Mouse (Mus musculus): ENCODE data around the gene Plekhs1. TPM values are rescaled to one million over a fixed set of nuclear protein-coding genes. Genes with fewer than 3 reads are reported as not detected.

Plekhs1 gene
- polyA plus RNA-seq, 1 experiment = 0.18 TPM

DNA sequence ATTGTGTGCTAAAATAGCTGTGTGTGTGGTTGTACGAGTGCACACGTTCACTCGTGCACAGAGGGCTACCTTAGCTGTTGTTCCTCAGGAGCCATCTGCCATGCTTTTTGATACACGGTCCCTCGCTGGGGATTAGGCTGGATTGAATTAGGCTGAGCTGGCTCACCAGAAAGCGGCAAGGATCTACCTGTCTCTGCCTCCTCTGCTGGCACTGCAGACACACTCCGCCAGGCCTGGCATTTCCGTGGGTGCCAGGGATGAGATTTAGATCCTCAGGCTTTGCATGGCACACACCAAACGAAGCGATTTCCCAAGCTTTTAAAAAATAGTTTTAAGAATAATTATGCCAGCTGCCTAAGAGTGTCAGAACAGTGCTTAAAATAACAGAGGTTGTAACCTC is 10.5 kb downstream of the Plekhs1 start:
- TF ChIP-seq POLR2A (IDR thresholded peaks at IDR 0.05; ENCODE audit: borderline replicate concordance, extremely low read depth, low read depth, low read length) (no peak), CTCF (IDR thresholded peaks at IDR 0.05; ENCODE audit: insufficient read depth, low read length) (no peak)
- peaks cover 2% of the 10 kb centered on the region; the same call in 1 of the 2 replicates for H3K4me1 ChIP-seq (ENCODE audit: control insufficient read depth, insufficient read depth, low read length)
- no peak for DNase-seq
- H3K4me3 ChIP-seq (replicated peaks; ENCODE audit: extremely low read depth, low read depth, low read length) = no peak overlapping the region
- WGBS = 79% methylated on average over 10 of the region's 10 CpGs

DNA sequence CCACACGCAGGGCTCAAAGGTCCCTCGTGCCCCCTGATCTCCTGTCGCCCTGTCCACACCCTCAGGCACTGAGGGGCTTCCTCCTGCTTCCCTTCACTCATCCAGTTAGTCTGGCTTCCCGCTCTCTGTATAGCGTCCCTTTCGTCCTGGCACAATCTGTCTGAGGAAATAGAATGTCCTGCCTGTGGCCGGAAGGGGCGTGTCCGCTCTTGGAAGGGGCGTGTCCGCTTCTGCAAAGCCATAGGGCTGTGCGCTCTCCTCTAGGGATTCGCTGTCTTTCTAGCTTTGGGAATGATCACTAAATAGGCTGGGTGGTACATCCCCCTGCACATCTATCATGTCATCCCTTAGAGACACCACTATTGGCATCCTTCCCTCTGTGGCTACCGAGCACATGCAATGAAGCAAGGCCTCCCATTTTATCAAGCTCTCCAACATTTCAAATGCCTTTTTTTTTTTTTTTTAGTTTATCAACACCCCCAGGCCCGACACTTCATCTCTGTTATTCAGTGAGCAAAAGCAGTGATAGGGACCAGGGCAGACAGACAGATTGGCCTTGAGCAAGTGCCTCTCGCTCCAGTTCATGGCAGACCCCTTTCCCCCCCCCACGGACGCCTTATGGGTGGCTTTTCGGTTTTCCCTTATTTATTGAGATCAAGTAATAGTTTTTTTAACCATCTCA is 13.6 kb downstream of the Plekhs1 start:
- 37% methylated on average over 19 of the region's 19 CpGs for WGBS
- Histone ChIP-seq H3K4me1 (ENCODE audit: control insufficient read depth, insufficient read depth, low read length) (peaks cover 2% of the 10 kb centered on the region; the same call in 1 of the 2 replicates), H3K4me3 (replicated peaks; ENCODE audit: extremely low read depth, low read depth, low read length) (no peak overlapping the region)
- TF ChIP-seq CTCF (IDR thresholded peaks at IDR 0.05; ENCODE audit: insufficient read depth, low read length) (no peak), POLR2A (IDR thresholded peaks at IDR 0.05; ENCODE audit: borderline replicate concordance, extremely low read depth, low read depth, low read length) (no peak)
- DNase-seq = no peak

DNA sequence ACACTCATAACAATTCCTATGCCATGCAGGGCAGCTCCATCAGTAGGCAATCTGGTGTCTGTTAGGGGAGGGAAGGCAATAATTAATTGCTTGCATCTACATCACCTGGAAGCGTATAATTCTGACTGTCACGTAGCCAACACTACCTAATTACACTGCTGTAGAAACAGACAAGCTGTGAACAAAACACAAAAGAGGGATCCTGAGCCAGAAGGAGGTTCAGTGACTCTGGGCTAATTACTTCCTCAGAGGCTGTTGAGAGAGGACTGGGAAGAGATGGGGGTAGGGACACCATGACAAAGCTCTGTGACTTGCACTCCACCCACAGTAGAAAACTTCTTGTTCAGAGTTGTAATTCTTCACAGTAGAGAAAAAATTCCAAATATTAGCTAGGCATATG is 15.1 kb downstream of the Plekhs1 start:
- DNase-seq = no peak
- H3K4me3 ChIP-seq (replicated peaks; ENCODE audit: extremely low read depth, low read depth, low read length) = no peak overlapping the region
- TF ChIP-seq CTCF (IDR thresholded peaks at IDR 0.05; ENCODE audit: insufficient read depth, low read length) (no peak), POLR2A (IDR thresholded peaks at IDR 0.05; ENCODE audit: borderline replicate concordance, extremely low read depth, low read depth, low read length) (no peak)
- peaks cover 2% of the 10 kb centered on the region; the same call in 1 of the 2 replicates for H3K4me1 ChIP-seq (ENCODE audit: control insufficient read depth, insufficient read depth, low read length)
- WGBS = 67% methylated on average over 2 of the region's 2 CpGs

DNA sequence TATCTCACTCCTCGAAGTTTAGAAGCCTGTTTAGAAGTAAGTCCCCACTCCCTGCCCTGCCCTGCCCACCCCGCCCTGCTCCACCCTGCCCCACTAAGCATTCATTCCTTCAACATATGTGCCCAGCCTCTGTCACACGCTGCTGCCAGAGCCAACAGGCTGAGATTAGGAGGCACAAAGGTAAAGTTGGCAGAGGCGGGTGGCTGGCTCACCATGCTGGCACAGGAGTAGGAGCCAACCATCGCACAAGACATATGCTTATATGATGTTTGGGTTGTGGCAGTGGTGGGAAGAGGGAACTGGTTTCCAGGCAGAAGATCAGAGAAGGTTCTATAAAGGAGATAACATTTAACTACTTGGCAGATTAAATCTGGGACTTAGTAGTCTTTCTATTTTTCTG is 15.8 kb downstream of the Plekhs1 start:
- no peak for DNase-seq
- peaks cover 2% of the 10 kb centered on the region; the same call in 1 of the 2 replicates for H3K4me1 ChIP-seq (ENCODE audit: control insufficient read depth, insufficient read depth, low read length)
- 83% methylated on average over 5 of the region's 5 CpGs for WGBS
- H3K4me3 ChIP-seq (replicated peaks; ENCODE audit: extremely low read depth, low read depth, low read length) = no peak overlapping the region
- TF ChIP-seq POLR2A (IDR thresholded peaks at IDR 0.05; ENCODE audit: borderline replicate concordance, extremely low read depth, low read depth, low read length) (no peak), CTCF (IDR thresholded peaks at IDR 0.05; ENCODE audit: insufficient read depth, low read length) (no peak)

DNA sequence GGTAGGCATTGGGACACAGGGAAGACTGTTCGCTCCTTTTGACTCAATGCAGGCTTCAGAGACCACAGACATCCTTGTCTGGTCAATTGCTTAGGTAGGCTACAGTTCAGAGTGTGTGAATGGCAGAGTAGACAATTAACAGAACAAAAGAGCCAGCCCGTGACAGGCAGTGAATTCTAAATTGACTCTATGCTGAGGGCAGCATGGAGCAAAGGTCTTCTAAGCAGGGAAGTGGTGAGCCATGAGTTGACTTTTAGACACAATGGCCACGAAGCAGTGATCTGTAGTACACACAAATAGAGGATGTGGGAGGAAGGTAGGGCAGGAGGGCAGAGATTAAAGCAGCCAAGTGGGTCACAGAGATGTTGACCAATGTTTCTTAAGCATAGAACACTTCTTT is 16.4 kb downstream of the Plekhs1 start:
- Histone ChIP-seq H3K4me3 (replicated peaks; ENCODE audit: extremely low read depth, low read depth, low read length) (no peak overlapping the region), H3K4me1 (ENCODE audit: control insufficient read depth, insufficient read depth, low read length) (peaks cover 2% of the 10 kb centered on the region; the same call in 1 of the 2 replicates)
- 60% methylated on average over 3 of the region's 3 CpGs for WGBS
- DNase-seq = no peak
- TF ChIP-seq CTCF (IDR thresholded peaks at IDR 0.05; ENCODE audit: insufficient read depth, low read length) (no peak), POLR2A (IDR thresholded peaks at IDR 0.05; ENCODE audit: borderline replicate concordance, extremely low read depth, low read depth, low read length) (no peak)

DNA sequence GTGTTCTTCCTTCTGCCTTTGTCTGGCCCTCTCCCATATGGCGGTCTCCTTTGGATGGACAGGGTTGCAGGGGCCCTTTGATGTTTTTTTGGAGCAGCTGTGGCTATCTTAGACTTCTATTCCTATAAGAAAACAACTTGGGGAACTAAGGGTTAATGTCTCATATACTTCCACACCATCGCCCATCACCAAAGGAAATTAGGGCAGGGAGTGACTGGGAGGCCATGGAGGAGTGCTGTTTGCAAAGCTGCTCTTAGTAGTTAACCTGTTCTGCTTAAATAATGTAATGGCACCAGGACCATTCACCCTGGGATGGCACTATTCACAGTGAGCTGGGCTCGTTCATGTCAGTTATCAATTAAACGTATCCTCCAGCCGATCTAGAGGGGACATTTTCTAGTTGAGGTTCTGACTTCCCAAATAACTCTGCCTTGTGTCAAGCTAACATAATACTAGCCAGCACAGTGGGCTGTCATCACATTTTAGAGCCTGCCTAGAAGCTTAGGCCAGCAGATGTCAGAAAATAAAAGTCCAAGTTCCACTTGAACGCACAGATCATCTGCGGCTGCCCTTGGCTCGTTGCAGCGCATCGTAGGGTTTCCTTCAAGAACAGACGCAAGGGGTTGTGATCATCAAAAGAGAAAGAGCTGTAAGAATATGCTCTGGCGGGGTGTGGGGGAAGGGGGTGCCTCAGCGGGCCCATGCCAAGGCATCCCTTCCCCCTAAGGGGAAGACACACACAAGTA is 23.4 kb downstream of the Plekhs1 start:
- no peak for TF ChIP-seq POLR2A (IDR thresholded peaks at IDR 0.05; ENCODE audit: borderline replicate concordance, extremely low read depth, low read depth, low read length)
- TF ChIP-seq CTCF (IDR thresholded peaks at IDR 0.05; ENCODE audit: insufficient read depth, low read length) = no peak
- Histone ChIP-seq H3K4me1 (ENCODE audit: control insufficient read depth, insufficient read depth, low read length) (peaks cover 2% of the 10 kb centered on the region; the same call in 1 of the 2 replicates), H3K4me3 (replicated peaks; ENCODE audit: extremely low read depth, low read depth, low read length) (no peak overlapping the region)
- 69% methylated on average over 13 of the region's 13 CpGs for WGBS
- no peak for DNase-seq

DNA sequence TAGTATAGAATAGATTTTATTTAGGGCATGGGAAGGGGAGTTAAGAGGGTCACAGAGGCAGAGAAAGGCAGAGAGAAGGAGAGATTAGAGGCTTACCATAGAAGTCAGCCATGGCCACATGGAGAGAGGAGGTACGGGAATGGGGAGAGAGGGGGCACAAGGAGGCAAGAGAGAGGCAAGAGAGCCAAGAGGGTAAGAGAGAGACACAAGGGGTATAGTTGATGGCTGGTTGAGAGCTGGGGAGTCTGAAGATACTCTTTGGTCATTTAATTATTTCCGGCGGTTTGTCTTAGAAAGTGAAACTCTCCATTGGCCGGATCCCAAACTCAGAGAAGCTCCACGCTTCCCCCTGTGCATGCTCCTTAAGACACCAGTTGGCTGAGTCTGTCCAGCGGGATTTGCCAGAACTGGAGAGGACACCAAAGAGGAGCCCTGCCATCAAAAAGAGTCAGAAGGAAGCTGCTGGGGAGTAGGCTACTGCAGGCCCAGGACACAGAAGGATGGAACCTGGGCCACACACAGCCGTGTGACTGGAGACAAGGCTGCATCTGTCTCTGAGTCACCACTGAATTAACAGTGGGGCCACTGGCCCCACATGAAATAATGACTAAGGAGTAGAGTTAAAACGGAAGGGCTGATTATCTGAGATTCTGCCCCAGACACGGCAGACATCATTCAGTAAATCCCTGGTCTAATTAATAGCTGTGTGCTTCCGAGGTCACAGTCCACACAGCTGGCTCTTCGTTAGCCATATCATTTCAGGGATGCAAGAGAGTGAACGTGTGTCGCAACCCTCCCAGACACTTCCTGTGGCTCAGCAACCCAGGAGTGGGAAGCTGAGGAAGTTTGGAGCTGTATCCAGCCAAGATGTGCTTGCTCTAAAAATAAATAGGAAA is 24.2 kb downstream of the Plekhs1 start:
- Histone ChIP-seq H3K4me1 (ENCODE audit: control insufficient read depth, insufficient read depth, low read length) (peaks cover 2% of the 10 kb centered on the region; the same call in 1 of the 2 replicates), H3K4me3 (replicated peaks; ENCODE audit: extremely low read depth, low read depth, low read length) (no peak overlapping the region)
- WGBS = 37% methylated on average over 13 of the region's 13 CpGs
- no peak for DNase-seq
- no peak for TF ChIP-seq POLR2A (IDR thresholded peaks at IDR 0.05; ENCODE audit: borderline replicate concordance, extremely low read depth, low read depth, low read length)
- TF ChIP-seq CTCF (IDR thresholded peaks at IDR 0.05; ENCODE audit: insufficient read depth, low read length) = no peak

DNA sequence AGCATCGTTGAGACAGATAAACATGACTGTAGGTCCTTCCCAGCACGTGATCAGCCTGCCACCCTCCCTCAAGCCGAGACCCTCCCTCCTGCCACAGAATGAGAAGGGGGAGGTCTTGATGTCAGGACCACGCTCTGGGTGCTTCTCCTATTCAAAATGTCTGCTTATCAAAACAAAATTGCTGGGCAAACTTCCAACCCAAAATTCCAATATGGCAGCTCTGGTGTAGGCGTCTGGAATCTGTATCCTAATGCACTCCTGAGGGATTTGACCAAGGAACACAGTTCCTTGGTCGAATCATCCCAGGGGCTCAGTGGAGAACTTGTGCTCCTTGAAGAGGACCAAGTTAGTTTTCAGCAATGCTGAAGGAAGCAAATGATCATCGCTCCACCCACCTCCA is 25.5 kb downstream of the Plekhs1 start:
- Histone ChIP-seq H3K4me3 (replicated peaks; ENCODE audit: extremely low read depth, low read depth, low read length) (no peak overlapping the region), H3K4me1 (ENCODE audit: control insufficient read depth, insufficient read depth, low read length) (peaks cover 2% of the 10 kb centered on the region; the same call in 1 of the 2 replicates)
- TF ChIP-seq POLR2A (IDR thresholded peaks at IDR 0.05; ENCODE audit: borderline replicate concordance, extremely low read depth, low read depth, low read length) = no peak
- no peak for TF ChIP-seq CTCF (IDR thresholded peaks at IDR 0.05; ENCODE audit: insufficient read depth, low read length)
- 79% methylated on average over 7 of the region's 7 CpGs for WGBS
- no peak for DNase-seq

DNA sequence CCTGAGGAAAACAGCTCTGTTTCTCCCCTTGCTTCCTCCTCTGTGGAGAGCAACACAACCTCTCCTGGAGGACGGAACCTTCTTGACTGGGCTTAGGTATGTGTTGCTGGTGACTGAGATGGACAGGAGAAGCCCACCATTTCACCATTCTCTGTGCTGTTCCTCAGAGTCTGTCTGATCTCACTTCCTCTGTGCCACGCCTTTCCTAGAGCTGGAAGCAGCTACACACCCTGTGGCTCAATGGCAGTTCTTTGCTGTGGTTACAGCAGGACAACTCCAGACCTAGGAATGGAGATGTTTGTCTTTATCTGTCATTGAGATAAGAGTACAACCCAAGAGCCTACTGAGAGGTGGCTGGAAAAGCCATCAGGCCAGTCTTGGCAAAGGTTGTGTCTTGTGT is 25.9 kb downstream of the Plekhs1 start:
- WGBS = 77% methylated on average over 2 of the region's 2 CpGs
- TF ChIP-seq CTCF (IDR thresholded peaks at IDR 0.05; ENCODE audit: insufficient read depth, low read length) (no peak), POLR2A (IDR thresholded peaks at IDR 0.05; ENCODE audit: borderline replicate concordance, extremely low read depth, low read depth, low read length) (no peak)

More for the DNA sequence above, 25.9 kb downstream of the Plekhs1 start:
- Histone ChIP-seq H3K4me3 (replicated peaks; ENCODE audit: extremely low read depth, low read depth, low read length) (no peak overlapping the region), H3K4me1 (ENCODE audit: control insufficient read depth, insufficient read depth, low read length) (peaks cover 2% of the 10 kb centered on the region; the same call in 1 of the 2 replicates)
- no peak for DNase-seq
